Mouse (Mus musculus): Measurements from ENCODE around the gene Bcl2l10. TPM values are rescaled to one million over a fixed set of nuclear protein-coding genes. Genes with fewer than 3 reads are reported as not detected.

The Bcl2l10 gene
- polyA plus RNA-seq (2021; fragmentation: Nextera tagmentation): not detected in 2 replicates
- long read RNA-seq, experiment 1: 0 reads
- long read RNA-seq, experiment 2: 0 reads

DNA sequence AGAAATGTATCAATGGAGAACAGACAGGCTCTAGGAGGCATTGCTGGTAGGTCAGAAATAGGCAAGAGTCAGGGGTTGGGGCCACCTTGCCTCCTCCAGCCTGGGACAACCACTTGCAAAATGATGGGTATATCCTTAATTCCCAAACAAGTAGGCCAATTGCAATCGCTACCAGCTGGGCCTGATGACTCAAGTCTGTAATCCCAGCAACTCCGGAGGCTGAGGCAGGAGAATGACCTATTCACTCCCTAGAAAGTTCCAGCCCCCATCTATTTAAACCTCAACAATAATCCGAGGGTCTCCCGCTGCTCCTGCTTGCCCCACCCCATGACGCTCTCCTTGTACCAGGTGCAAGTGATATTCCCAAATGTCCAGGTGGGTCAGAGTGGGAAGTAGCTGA is at the start of gene Bcl2l10:
Bcl2l10 (plus strand) TSS at position 301 of the 400 bp plus-strand sequence.

DNA sequence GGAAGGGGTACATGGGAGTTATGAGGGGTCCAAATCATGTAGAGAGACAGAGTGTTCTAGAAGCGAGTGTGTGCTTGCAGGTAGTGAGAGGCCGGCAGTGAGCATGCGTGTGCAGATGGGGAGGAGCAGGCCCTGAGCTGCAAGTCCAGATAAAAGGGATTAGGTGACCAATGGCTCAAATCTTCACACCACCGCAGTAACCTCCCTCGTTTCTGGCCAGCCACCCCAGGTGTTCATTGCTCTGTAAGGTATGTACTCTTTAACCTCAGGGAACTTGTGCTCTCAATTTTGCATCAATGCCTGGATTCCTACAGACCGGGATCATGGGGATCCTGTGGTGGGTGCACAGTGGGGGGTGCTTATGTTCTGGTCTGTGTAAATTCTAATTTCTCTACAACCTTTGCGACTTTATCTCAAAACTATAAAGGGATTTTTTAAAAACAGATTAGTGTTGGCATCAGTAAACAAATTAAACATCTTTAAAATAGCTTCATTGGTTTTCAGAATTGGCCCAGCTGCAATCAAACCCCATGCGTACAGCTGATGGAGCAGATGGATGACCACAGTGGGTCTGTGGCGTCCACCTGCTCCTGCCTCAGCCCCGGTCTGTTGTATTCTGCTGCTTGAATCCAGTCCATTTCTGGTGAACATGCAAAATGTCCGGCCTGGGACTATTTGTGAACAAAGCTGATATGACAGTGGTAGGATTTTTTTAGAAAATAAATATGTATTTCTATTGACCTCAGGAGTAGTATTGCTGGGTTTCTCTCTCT is 41.2 kb upstream of the Bcl2l10 start, which contains the start of gene Gnb5:
Gnb5 (plus strand) TSS at position 163 of the 773 bp plus-strand sequence.

Other genes with a start within 250 kb of the Bcl2l10 start
- 0.23 and 0.70 TPM in 2 replicates for gene Myo5c, start 115.7 kb upstream of the Bcl2l10 start, polyA plus RNA-seq (2021; fragmentation: Nextera tagmentation)
- gene Gnb5, start 41.5 kb upstream of the Bcl2l10 start, polyA plus RNA-seq (2021; fragmentation: Nextera tagmentation): 206 and 251 TPM in 2 replicates
- 27.1 and 87.8 TPM in 2 replicates for gene Mapk6, start 62.2 kb downstream of the Bcl2l10 start, polyA plus RNA-seq (2021; fragmentation: Nextera tagmentation)
- 16.8 and 24.1 TPM in 2 replicates for gene Leo1, start 93.8 kb downstream of the Bcl2l10 start, polyA plus RNA-seq (2021; fragmentation: Nextera tagmentation)
- 26.4 and 33.5 TPM in 2 replicates for gene Tmod3, start 211.9 kb downstream of the Bcl2l10 start, polyA plus RNA-seq (2021; fragmentation: Nextera tagmentation)